Mouse (Mus musculus) MEL (cell line): ENCODE data around the gene Dnal4. TPM values are rescaled to one million over a fixed set of nuclear protein-coding genes. Genes with fewer than 3 reads are reported as not detected.

Experiments
- DNase-seq: peaks from one replicate; pipeline ENCODE4 v3.0.0; 2011; ENCODE audit warnings: low read depth, low spot score
- H3K27ac ChIP-seq: 2 replicates; pipeline ENCODE4 v1.5.1; 2012; ENCODE audit warnings: low read depth, mild to moderate bottlenecking, control low read depth, low read length, moderate library complexity; ENCODE audit not compliant: control insufficient read depth
- H3K27me3 ChIP-seq, 2 experiments: fragments of 150-350 bp in 1 of 2; sonication (generic) in 1 of 2; 2 replicates each; pipeline ENCODE4 v1.6.1; 2012; ENCODE audit warnings: low read length in 2 of 2, mild to moderate bottlenecking in 2 of 2, improper control_type of control experiment in 1 of 2, moderate library complexity in 1 of 2; ENCODE audit not compliant: insufficient read depth in 2 of 2, control insufficient read depth in 1 of 2
- H3K36me3 ChIP-seq, 2 experiments: 2 replicates each; pipeline ENCODE4 v1.6.1; 2012 to 2014; ENCODE audit warnings: low read length in 2 of 2, improper control_type of control experiment in 1 of 2, inconsistent platforms in 1 of 2, mild to moderate bottlenecking in 1 of 2; ENCODE audit not compliant: insufficient read depth in 2 of 2, control insufficient read depth in 1 of 2
- H3K4me1 ChIP-seq, 2 experiments: fragments of 150-350 bp in 1 of 2; sonication (generic) in 1 of 2; 2 replicates each; pipeline ENCODE4 v1.6.1; 2012; ENCODE audit warnings: low read length in 2 of 2, improper control_type of control experiment in 1 of 2, mild to moderate bottlenecking in 1 of 2; ENCODE audit not compliant: insufficient read depth in 2 of 2, control insufficient read depth in 1 of 2
- H3K4me3 ChIP-seq, 2 experiments: fragments of 150-350 bp in 1 of 2; sonication (generic) in 1 of 2; 2 replicates each; pipeline ENCODE4 v1.5.1; 2012; ENCODE audit warnings: low read depth in 2 of 2, low read length in 2 of 2, mild to moderate bottlenecking in 2 of 2, moderate library complexity in 2 of 2, control low read depth in 1 of 2, improper control_type of control experiment in 1 of 2; ENCODE audit not compliant: control insufficient read depth in 1 of 2, insufficient read depth in 1 of 2
- H3K79me2 ChIP-seq: 2 replicates; pipeline ENCODE4 v1.6.1; 2012; ENCODE audit warnings: mild to moderate bottlenecking, low read length, moderate library complexity; ENCODE audit not compliant: control insufficient read depth, poor library complexity, insufficient read depth
- H3K9ac ChIP-seq: 2 replicates; pipeline ENCODE4 v1.6.1; 2012; ENCODE audit warnings: low read depth, mild to moderate bottlenecking, control low read depth, low read length, moderate library complexity; ENCODE audit not compliant: control insufficient read depth, poor library complexity, severe bottlenecking
- H3K9me3 ChIP-seq: fragments of 150-350 bp; sonication (generic); replicated peaks from 2 replicates; pipeline ENCODE4 v1.6.1; 2012; ENCODE audit warnings: mild to moderate bottlenecking, low read length, improper control_type of control experiment, moderate library complexity; ENCODE audit not compliant: insufficient read depth
- CHD1 ChIP-seq: IDR thresholded peaks from 2 replicates; pipeline ENCODE4 v1.6.1; 2012; ENCODE audit warnings: low read depth, mild to moderate bottlenecking, inconsistent platforms, low read length, improper control_type of control experiment
- CHD2 ChIP-seq: IDR thresholded peaks from 2 replicates; pipeline ENCODE4 v1.6.1; 2011; ENCODE audit warnings: low read length, improper control_type of control experiment
- CTCF ChIP-seq, 3 experiments: IDR thresholded peaks in 2 of 3; conservative IDR thresholded peaks in 1 of 3; 2 replicates each; pipeline ENCODE4 v1.5.1; 2011 to 2012; ENCODE audit warnings: low read length in 3 of 3, low read depth in 2 of 3, mild to moderate bottlenecking in 2 of 3, improper control_type of control experiment in 1 of 3, inconsistent platforms in 1 of 3, mixed read lengths in 1 of 3, moderate library complexity in 1 of 3; ENCODE audit not compliant: control insufficient read depth in 1 of 3, insufficient read depth in 1 of 3, poor library complexity in 1 of 3, severe bottlenecking in 1 of 3
- EP300 ChIP-seq, 2 experiments: IDR thresholded peaks; 2 replicates each; pipeline ENCODE4 v1.6.1; 2011; ENCODE audit warnings: improper control_type of control experiment in 2 of 2, low read length in 2 of 2, low read depth in 1 of 2, mild to moderate bottlenecking in 1 of 2
- GATA1 ChIP-seq: IDR thresholded peaks from 2 replicates; pipeline ENCODE4 v1.6.1; 2011; ENCODE audit warnings: low read depth, low read length, improper control_type of control experiment
- HCFC1 ChIP-seq: IDR thresholded peaks from 2 replicates; pipeline ENCODE4 v1.6.1; 2012; ENCODE audit warnings: low read depth, mild to moderate bottlenecking, inconsistent platforms, low read length, improper control_type of control experiment, moderate library complexity
- JUND ChIP-seq: IDR thresholded peaks from 2 replicates; pipeline ENCODE4 v1.6.1; 2011; ENCODE audit warnings: low read depth, mild to moderate bottlenecking, improper control_type of control experiment, low read length
- MAFK ChIP-seq: IDR thresholded peaks from 2 replicates; pipeline ENCODE4 v1.6.1; 2011; ENCODE audit warnings: low read depth, mild to moderate bottlenecking, low read length, improper control_type of control experiment, borderline replicate concordance
- MAX ChIP-seq: IDR thresholded peaks from 2 replicates; pipeline ENCODE4 v1.6.1; 2011; ENCODE audit warnings: low read length, improper control_type of control experiment
- MAZ ChIP-seq: IDR thresholded peaks from 2 replicates; pipeline ENCODE4 v1.6.1; 2012; ENCODE audit warnings: low read depth, mild to moderate bottlenecking, inconsistent platforms, low read length, improper control_type of control experiment
- MXI1 ChIP-seq: IDR thresholded peaks from 2 replicates; pipeline ENCODE4 v1.6.1; 2011; ENCODE audit warnings: mild to moderate bottlenecking, low read depth, low read length, improper control_type of control experiment
- MYB ChIP-seq: IDR thresholded peaks from 2 replicates; pipeline ENCODE4 v1.6.1; 2011; ENCODE audit warnings: mild to moderate bottlenecking, low read depth, low read length, improper control_type of control experiment
- MYC ChIP-seq: IDR thresholded peaks from 2 replicates; pipeline ENCODE4 v1.6.1; 2011; ENCODE audit warnings: low read depth, mild to moderate bottlenecking, low read length, improper control_type of control experiment, moderate library complexity
- NELFE ChIP-seq: IDR thresholded peaks from 2 replicates; pipeline ENCODE4 v1.6.1; 2011; ENCODE audit warnings: low read depth, low read length, improper control_type of control experiment
- RAD21 ChIP-seq: IDR thresholded peaks from 2 replicates; pipeline ENCODE4 v1.6.1; 2011; ENCODE audit warnings: mild to moderate bottlenecking, low read depth, low read length, improper control_type of control experiment
- RCOR1 ChIP-seq: IDR thresholded peaks from 2 replicates; pipeline ENCODE4 v1.6.1; 2012; ENCODE audit warnings: low read depth, mild to moderate bottlenecking, inconsistent platforms, low read length, improper control_type of control experiment
- SMC3 ChIP-seq: IDR thresholded peaks from 2 replicates; pipeline ENCODE4 v1.6.1; 2011; ENCODE audit warnings: low read depth, low read length, improper control_type of control experiment
- TAL1 ChIP-seq: IDR thresholded peaks from 2 replicates; pipeline ENCODE4 v1.6.1; 2012; ENCODE audit warnings: mild to moderate bottlenecking, inconsistent platforms, low read length, moderate library complexity, mixed read lengths
- USF2 ChIP-seq, 2 experiments: IDR thresholded peaks; 2 replicates each; pipeline ENCODE4 v1.6.1; 2011 to 2012; ENCODE audit warnings: improper control_type of control experiment in 2 of 2, low read length in 2 of 2, borderline replicate concordance in 1 of 2, inconsistent platforms in 1 of 2, low read depth in 1 of 2, mild to moderate bottlenecking in 1 of 2; ENCODE audit not compliant: insufficient read depth in 1 of 2
- ZC3H11A ChIP-seq: IDR thresholded peaks from 2 replicates; pipeline ENCODE4 v1.6.1; 2012; ENCODE audit warnings: low read depth, mild to moderate bottlenecking, inconsistent platforms, low read length, improper control_type of control experiment
- ZKSCAN1 ChIP-seq: IDR thresholded peaks from 2 replicates; pipeline ENCODE4 v1.6.1; 2012; ENCODE audit warnings: low read depth, mild to moderate bottlenecking, inconsistent platforms, low read length, improper control_type of control experiment, moderate library complexity
- ZMIZ1 ChIP-seq: IDR thresholded peaks from 2 replicates; pipeline ENCODE4 v1.6.1; 2012; ENCODE audit warnings: low read depth, mild to moderate bottlenecking, inconsistent platforms, low read length, improper control_type of control experiment, moderate library complexity
- ZNF384 ChIP-seq: IDR thresholded peaks from 2 replicates; pipeline ENCODE4 v1.6.1; 2012; ENCODE audit warnings: low read depth, mild to moderate bottlenecking, inconsistent platforms, low read length, improper control_type of control experiment
- polyA plus RNA-seq, 2 experiments: library from polyadenylated mRNA; stranded (reverse) in 1 of 2; unstranded in 1 of 2; fragments of >175 nt in 1 of 2; fragments of >200 nt in 1 of 2; gene quantifications; 2 replicates each; pipeline versions ENCODE4 v1.2.1 to v1.2.4; 2012; ENCODE audit warnings: low replicate concordance in 2 of 2, low read depth in 1 of 2; ENCODE audit not compliant: insufficient read length in 2 of 2, insufficient read depth in 1 of 2, missing spikeins in 1 of 2
- total RNA-seq: library from RNA; depleted of rRNA; stranded (reverse); fragments of 300-350 nt; gene quantifications from 2 replicates; pipeline ENCODE4 v1.2.3, GENCODE M21; 2012

The Dnal4 gene
- total and polyA plus RNA-seq, 3 experiments, result 19.5 to 30.0 TPM; not detected in 1

DNA sequence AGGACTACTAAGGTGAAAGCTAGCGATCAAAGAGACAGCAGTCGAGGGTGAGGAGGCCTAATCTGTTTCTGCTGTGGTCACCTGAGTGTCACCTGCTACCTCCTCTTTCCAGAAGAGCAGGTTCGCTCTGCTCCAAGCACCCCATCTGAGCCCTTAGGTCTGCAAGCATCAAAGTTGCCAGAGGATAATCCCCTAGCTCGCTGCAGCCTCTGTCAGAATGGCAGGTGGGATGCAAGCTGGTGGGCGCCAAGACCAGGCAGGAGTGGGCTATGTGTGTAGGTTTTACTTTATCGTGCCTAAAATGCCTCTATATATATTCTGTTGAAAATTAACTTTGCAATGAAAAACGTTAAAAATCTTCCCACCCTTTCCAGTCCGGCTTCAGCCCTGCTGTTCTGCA lies 27.6 kb upstream of the Dnal4 start:
- Histone ChIP-seq H3K27me3 (no peaks in the 10 kb centered on the region; a peak in 1 of 4 replicates), H3K79me2 (no peaks in the 10 kb centered on the region), H3K9ac (no peak overlapping the region), H3K36me3 (no peaks in the 10 kb centered on the region), H3K27ac (no peak overlapping the region), H3K4me3 (no peak overlapping the region), H3K9me3 (no peaks in the 10 kb centered on the region), H3K4me1 (no peaks in the 10 kb centered on the region)
- no peak for DNase-seq
- TF ChIP-seq HCFC1, result no peak
- TF ChIP-seq TAL1, result no peak
- no peak for TF ChIP-seq ZMIZ1
- no peak for TF ChIP-seq MXI1
- no peak for TF ChIP-seq CHD1
- TF ChIP-seq MYB, result no peak
- TF ChIP-seq SMC3, result no peak

DNA sequence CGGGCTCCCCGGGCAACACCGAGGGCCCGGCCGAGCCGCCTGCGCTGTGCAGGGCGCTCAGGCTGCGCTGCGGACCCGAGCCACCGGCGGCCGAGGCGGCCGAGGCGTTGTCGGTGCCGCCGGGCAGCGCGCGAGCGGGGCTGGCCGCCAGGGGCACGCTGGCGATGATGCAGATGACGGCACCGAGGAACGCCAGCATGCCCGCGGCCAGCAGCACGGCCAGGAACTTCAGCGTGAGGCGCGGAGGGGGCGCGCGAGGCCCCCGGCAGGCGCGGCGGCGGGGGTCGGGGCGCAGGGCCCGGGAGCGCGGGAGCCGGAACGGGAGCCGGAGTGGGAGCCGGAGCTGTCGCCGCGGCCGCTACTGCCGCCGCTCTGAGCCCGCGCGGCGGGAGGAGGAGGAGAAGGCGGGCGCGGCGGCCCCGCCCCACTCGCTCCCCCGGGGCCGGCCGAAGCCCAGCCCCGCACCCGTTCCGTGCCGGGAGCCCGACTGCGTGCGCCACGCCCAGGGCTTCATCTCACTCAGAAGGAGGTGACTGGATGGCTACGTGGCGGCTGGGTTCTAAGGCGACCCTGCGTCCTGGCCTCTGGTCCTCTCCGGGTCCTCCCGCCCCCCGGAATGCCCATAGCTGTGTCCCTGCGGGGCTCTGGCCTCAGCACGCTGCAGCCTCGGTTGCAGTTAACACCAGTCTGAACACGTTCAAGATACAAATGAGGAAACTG lies 26.9 kb upstream of the Dnal4 start, which contains the start of gene Nptxr:
Gene Nptxr, minus strand, starts transcription at position 415 of the 720 bp plus-strand sequence.
- Histone ChIP-seq H3K9ac (no peak within 1 kb of the TSS), H3K9me3 (no peaks in the 10 kb centered on the region), H3K4me1 (no peaks in the 10 kb centered on the region), H3K4me3 (no peak within 1 kb of the TSS), H3K79me2 (no peaks in the 10 kb centered on the region), H3K36me3 (no peaks in the 10 kb centered on the region), H3K27me3 (no peaks in the 10 kb centered on the region; a peak in 1 of 4 replicates), H3K27ac (no peak within 1 kb of the TSS)
- no peak for DNase-seq
- no peak for TF ChIP-seq CHD1
- no peak for TF ChIP-seq MAZ
- TF ChIP-seq ZC3H11A, result no peak
- no peak for TF ChIP-seq MYB
- no peak for TF ChIP-seq JUND
- TF ChIP-seq USF2 (IDR thresholded peaks at IDR 0.05; ENCODE audit: borderline replicate concordance in 1 of 2, insufficient read depth in 1 of 2, low read depth in 1 of 2, low read length in 2 of 2), result no peak
- no peak for TF ChIP-seq RCOR1
- no peak for TF ChIP-seq NELFE
- TF ChIP-seq MAX, result no peak
- TF ChIP-seq MAFK, result no peak
- no peak for TF ChIP-seq CTCF (IDR thresholded peaks at IDR 0.05 in 2 of 3, conservative IDR thresholded peaks at IDR 0.05 in 1 of 3; ENCODE audit: control insufficient read depth in 1 of 3, insufficient read depth in 1 of 3, low read depth in 2 of 3, low read length in 3 of 3, poor library complexity in 1 of 3, severe bottlenecking in 1 of 3)
- no peak for TF ChIP-seq CHD2
- TF ChIP-seq RAD21, result no peak
- no peak for TF ChIP-seq ZKSCAN1
- TF ChIP-seq EP300 (IDR thresholded peaks at IDR 0.05; ENCODE audit: low read depth in 1 of 2, low read length in 2 of 2), result no peak
- TF ChIP-seq MYC, result no peak
- TF ChIP-seq GATA1, result no peak
- no peak for TF ChIP-seq ZNF384
